22 mouse cellular contexts compared by ENCODE assay signal in genomic region chr4:127708186-127708585, GRCm38 (mm10).
DNase-seq lines count a peak whose midpoint lies in the region; ATAC-seq lines count a peak whose summit lies in the region.
"Had no signal": no experiment of that assay in that cellular context is flagged by ENCODE, and none has a peak within 500 bp of the region (broad histone marks: within the 10 kb centered on the region; RNA-seq: fewer than 3 reads in every experiment).

No protein-coding gene starts in this region.

- intact Hi-C loops in left cerebral cortex, postnatal 36 days (cut with DNase I), result loop anchor here (5.0 kb wide), 1 partner anchor 66 kb away; no protein-coding TSS in a partner anchor

- DNase-seq in right cerebral cortex, adult 18-20 months, result peak; percentile 76
- no peak for DNase-seq in right cerebral cortex, postnatal 4 days
- peak; percentile 62 to 84 for DNase-seq in frontal cortex, postnatal 36 days (ENCODE audit: low spot score in 2 of 2)
- DNase-seq in left cerebral cortex, postnatal 36 days (ENCODE audit: low spot score in 2 of 2), result peak; percentile 66 to 76
- DNase-seq in telencephalon, adult 2 months (ENCODE audit: low read depth, low spot score), result peak; percentile 90
- no peak for DNase-seq in embryo, embryonic 10 days (ENCODE audit: low spot score)
- DNase-seq in gastrocnemius, adult 18-20 months (ENCODE audit: low spot score), result no peak
- DNase-seq: adrenal gland, adult 8-10 months; B cell, adult 2 months; cerebellum, adult 9-10 months; gastrocnemius, postnatal 14 days; heart, adult 2 months; heart, postnatal 14 days; kidney, adult 11 months; kidney, postnatal 36 days; lung, adult 18-20 months; lung, postnatal 14 days; spleen, adult 18-20 months; thymus, postnatal 14 days had no signal

- no peak for ATAC-seq in erythroid progenitor cell, adult 5-6 weeks (replicated peaks; ENCODE audit: low FRiP score, poor library complexity, severe bottlenecking)
- ATAC-seq: forebrain, embryonic 16.5 days; liver, embryonic 12.5 days had no signal

Comparison
In these comparisons a context has a peak if more than half of its experiments do, and no peak if none do; other contexts are left out.
1. DNase-seq: peak in right cerebral cortex, adult 18-20 months (single experiment), frontal cortex, postnatal 36 days (2 of 2), left cerebral cortex, postnatal 36 days (2 of 2) and telencephalon, adult 2 months (single experiment); none in right cerebral cortex, postnatal 4 days (single experiment), embryo, embryonic 10 days (single experiment) and gastrocnemius, adult 18-20 months (single experiment).